Mouse (Mus musculus): ENCODE measurements around the gene Coq10b. TPM values are rescaled to one million over a fixed set of nuclear protein-coding genes. Genes with fewer than 3 reads are reported as not detected.
"Not testable (repeated sequence)": the region's sequence is repeated elsewhere in the genome, so short reads cannot be mapped to it uniquely, and the experiment has no call there.

The Coq10b gene
- polyA plus RNA-seq, 1 experiment from 2014 or later, result 24.4 TPM

- ATAC-seq (no peak), DNase-seq (no peak)
- Histone ChIP-seq H3K27ac (ENCODE audit: low read depth) (no peak overlapping the region), H3K36me3 (replicated peaks; ENCODE audit: insufficient read depth, low read length) (peaks cover 33% of the 10 kb centered on the region), H3K9ac (replicated peaks) (no peak overlapping the region), H3K4me1 (ENCODE audit: insufficient read depth) (peaks cover 15% of the 10 kb centered on the region), H3K4me2 (ENCODE audit: low read depth, low read length) (no peak overlapping the region), H3K4me3 (ENCODE audit: low read depth, low read length) (no peak overlapping the region), H3K9me3 (ENCODE audit: low read length) (no peaks in the 10 kb centered on the region), H3K27me3 (ENCODE audit: insufficient read depth, low read length) (no peaks in the 10 kb centered on the region)
- TF ChIP-seq CTCF (IDR thresholded peaks at IDR 0.05; ENCODE audit: low read depth) (0 out of 2 replicates have a peak, but pooled peaks have one; percentile 11), EP300 (IDR thresholded peaks at IDR 0.05; ENCODE audit: low read depth) (no peak)
- WGBS (ENCODE audit: insufficient replicate concordance), result 77% methylated on average over 4 of the region's 4 CpGs
Observed at GRCm38 (mm10) chr1:55061772-55062171, 9.2 kb downstream of the Coq10b start.

GRCm38 (mm10) chr1:55072328-55072727 is 19.8 kb downstream of the Coq10b start:
- H3K36me3 ChIP-seq (replicated peaks; ENCODE audit: insufficient read depth, low read length), result peaks cover 39% of the 10 kb centered on the region
- H3K27ac ChIP-seq (ENCODE audit: low read depth); H3K27me3 ChIP-seq (ENCODE audit: insufficient read depth, low read length); H3K4me2 ChIP-seq (ENCODE audit: low read depth, low read length); H3K9ac ChIP-seq (replicated peaks); DNase-seq; ATAC-seq; H3K4me3 ChIP-seq (ENCODE audit: low read depth, low read length); H3K4me1 ChIP-seq (ENCODE audit: insufficient read depth); H3K9me3 ChIP-seq (ENCODE audit: low read length): not testable (repeated sequence)

- H3K4me2 ChIP-seq (ENCODE audit: low read depth, low read length), result no peak overlapping the region
- ATAC-seq (no peak), DNase-seq (no peak)
- no peak overlapping the region for H3K9ac ChIP-seq (replicated peaks)
- no peaks in the 10 kb centered on the region for H3K9me3 ChIP-seq (ENCODE audit: low read length)
- 42% methylated on average over 2 of the region's 2 CpGs for WGBS (ENCODE audit: insufficient replicate concordance)
- H3K36me3 ChIP-seq (replicated peaks; ENCODE audit: insufficient read depth, low read length), result peaks cover 35% of the 10 kb centered on the region
- peaks cover 10% of the 10 kb centered on the region for H3K4me1 ChIP-seq (ENCODE audit: insufficient read depth)
- TF ChIP-seq CTCF (IDR thresholded peaks at IDR 0.05; ENCODE audit: low read depth), result no peak
- no peak for TF ChIP-seq EP300 (IDR thresholded peaks at IDR 0.05; ENCODE audit: low read depth)
- no peaks in the 10 kb centered on the region for H3K27me3 ChIP-seq (ENCODE audit: insufficient read depth, low read length)
- no peak overlapping the region for H3K27ac ChIP-seq (ENCODE audit: low read depth)
- H3K4me3 ChIP-seq (ENCODE audit: low read depth, low read length), result no peak overlapping the region
Observed at GRCm38 (mm10) chr1:55074757-55075156, 22.2 kb downstream of the Coq10b start.

GRCm38 (mm10) chr1:55075652-55076394 is 23.3 kb downstream of the Coq10b start:
- H3K36me3 ChIP-seq (replicated peaks; ENCODE audit: insufficient read depth, low read length), result peaks cover 37% of the 10 kb centered on the region
- no peak overlapping the region for H3K4me3 ChIP-seq (ENCODE audit: low read depth, low read length)
- peak overlapping the region; percentile 29; the same call in 1 of the 2 replicates for H3K27ac ChIP-seq (ENCODE audit: low read depth)
- peak; percentile 92 for TF ChIP-seq EP300 (IDR thresholded peaks at IDR 0.05; ENCODE audit: low read depth)
- TF ChIP-seq CTCF (IDR thresholded peaks at IDR 0.05; ENCODE audit: low read depth), result no peak
- no peak overlapping the region for H3K4me2 ChIP-seq (ENCODE audit: low read depth, low read length)
- 52% methylated on average over 5 of the region's 5 CpGs for WGBS (ENCODE audit: insufficient replicate concordance)
- DNase-seq, result no peak
- H3K9ac ChIP-seq (replicated peaks), result no peak overlapping the region
- peaks cover 10% of the 10 kb centered on the region for H3K4me1 ChIP-seq (ENCODE audit: insufficient read depth)
- H3K9me3 ChIP-seq (ENCODE audit: low read length), result no peaks in the 10 kb centered on the region
- no peaks in the 10 kb centered on the region for H3K27me3 ChIP-seq (ENCODE audit: insufficient read depth, low read length)
- peak; percentile 35 for ATAC-seq

- Histone ChIP-seq H3K36me3 (replicated peaks; ENCODE audit: insufficient read depth, low read length) (peaks cover 38% of the 10 kb centered on the region), H3K9ac (replicated peaks) (no peak overlapping the region), H3K4me1 (ENCODE audit: insufficient read depth) (peaks cover 10% of the 10 kb centered on the region), H3K27ac (ENCODE audit: low read depth) (no peak overlapping the region), H3K4me3 (ENCODE audit: low read depth, low read length) (no peak overlapping the region), H3K9me3 (ENCODE audit: low read length) (no peaks in the 10 kb centered on the region), H3K27me3 (ENCODE audit: insufficient read depth, low read length) (no peaks in the 10 kb centered on the region), H3K4me2 (ENCODE audit: low read depth, low read length) (no peak overlapping the region)
- DNase-seq (no peak), ATAC-seq (no peak)
- TF ChIP-seq CTCF (IDR thresholded peaks at IDR 0.05; ENCODE audit: low read depth) (no peak), EP300 (IDR thresholded peaks at IDR 0.05; ENCODE audit: low read depth) (no peak)
Observed at GRCm38 (mm10) chr1:55076395-55076743, 23.8 kb downstream of the Coq10b start.

- TF ChIP-seq EP300 (IDR thresholded peaks at IDR 0.05; ENCODE audit: low read depth), result no peak
- no peak for TF ChIP-seq CTCF (IDR thresholded peaks at IDR 0.05; ENCODE audit: low read depth)
- WGBS (ENCODE audit: insufficient replicate concordance), result 88% methylated on average over 2 of the region's 2 CpGs
- H3K27ac ChIP-seq (ENCODE audit: low read depth), result peak overlapping the region; percentile 16; the same call in 1 of the 2 replicates
- no peak overlapping the region for H3K4me3 ChIP-seq (ENCODE audit: low read depth, low read length)
- no peak overlapping the region for H3K9ac ChIP-seq (replicated peaks)
- no peak for ATAC-seq
- H3K9me3 ChIP-seq (ENCODE audit: low read length), result no peaks in the 10 kb centered on the region
- H3K36me3 ChIP-seq (replicated peaks; ENCODE audit: insufficient read depth, low read length), result peaks cover 37% of the 10 kb centered on the region
- no peaks in the 10 kb centered on the region for H3K27me3 ChIP-seq (ENCODE audit: insufficient read depth, low read length)
- peaks cover 10% of the 10 kb centered on the region for H3K4me1 ChIP-seq (ENCODE audit: insufficient read depth)
- no peak overlapping the region for H3K4me2 ChIP-seq (ENCODE audit: low read depth, low read length)
- DNase-seq, result no peak
Observed at GRCm38 (mm10) chr1:55076849-55077516, 24.4 kb downstream of the Coq10b start.

Measured in liver, postnatal 0 days (tissue).